Mouse (Mus musculus) urinary bladder, postnatal 36 days (tissue): ENCODE data around the gene Nat8.
"Not testable (repeated sequence)": the region's sequence is repeated elsewhere in the genome, so short reads cannot be mapped to it uniquely, and the experiment has no call there.

Experiments used
- DNase-seq, 2 experiments: peaks; one replicate each; pipeline ENCODE4 v3.0.0; 2022; ENCODE audit warnings: low spot score in 2 of 2, mixed read lengths in 1 of 2

Gene Nat8

GRCm38 (mm10) chr6:85836098-85836497, 4.2 kb upstream of the Nat8 start:
- DNase-seq, result not testable (repeated sequence)

- not testable (repeated sequence) for DNase-seq
Observed at GRCm38 (mm10) chr6:85835104-85835503, 3.2 kb upstream of the Nat8 start.

- not testable (repeated sequence) for DNase-seq
Observed at GRCm38 (mm10) chr6:85834504-85835100, 2.7 kb upstream of the Nat8 start.

- DNase-seq, result no peak
Observed at GRCm38 (mm10) chr6:85829462-85829861, 2.4 kb downstream of the Nat8 start.

- no peak for DNase-seq
Observed at GRCm38 (mm10) chr6:85825886-85826285, 6.0 kb downstream of the Nat8 start.

- DNase-seq, result no peak
Observed at GRCm38 (mm10) chr6:85823382-85824090, 8.3 kb downstream of the Nat8 start.

GRCm38 (mm10) chr6:85822286-85822685, 9.6 kb downstream of the Nat8 start:
- no peak for DNase-seq

- no peak for DNase-seq
Observed at GRCm38 (mm10) chr6:85820837-85821236, 11.0 kb downstream of the Nat8 start, which contains the start of the genes Nat8f6 and Nat8f5. Gene Nat8f6, minus strand, starts transcription at chr6:85820954. Gene Nat8f5, minus strand, starts transcription at chr6:85820972.

GRCm38 (mm10) chr6:85818338-85818737, 13.5 kb downstream of the Nat8 start:
- no peak for DNase-seq

- no peak for DNase-seq
Observed at GRCm38 (mm10) chr6:85813339-85813738, 18.5 kb downstream of the Nat8 start.

GRCm38 (mm10) chr6:85810942-85811537, 20.8 kb downstream of the Nat8 start:
- not testable (repeated sequence) for DNase-seq

GRCm38 (mm10) chr6:85810514-85810913, 21.4 kb downstream of the Nat8 start:
- not testable (repeated sequence) for DNase-seq

- DNase-seq, result not testable (repeated sequence)
Observed at GRCm38 (mm10) chr6:85809784-85810183, 22.1 kb downstream of the Nat8 start.

GRCm38 (mm10) chr6:85803180-85803579, 28.7 kb downstream of the Nat8 start:
- peak; percentile 7 to 27 for DNase-seq
